ENCODE assay signal across 14 mouse cellular contexts in the genomic region with DNA sequence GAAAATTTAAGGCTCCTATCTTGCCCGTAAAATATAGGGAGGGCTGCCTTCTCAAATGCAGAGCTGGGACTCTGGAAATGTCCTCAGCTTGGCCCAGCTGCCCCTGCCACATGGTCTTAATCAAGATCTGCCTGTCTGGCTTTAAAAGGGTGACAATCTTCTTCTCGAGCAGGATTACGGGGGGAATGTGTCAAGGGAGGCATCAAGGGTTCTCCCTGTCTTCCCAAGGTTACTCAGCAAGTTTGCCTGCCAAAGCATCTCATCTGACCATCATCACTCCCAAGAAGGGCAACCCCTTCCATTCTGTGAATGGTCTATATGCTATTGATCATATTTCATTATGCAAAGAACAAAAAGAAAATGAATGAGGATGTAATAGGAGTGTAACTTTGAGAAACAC.
DNase-seq lines count a peak whose midpoint lies in the region; ATAC-seq and TF ChIP-seq lines count a peak whose summit lies in the region.
"Had no signal": no experiment of that assay in that cellular context is flagged by ENCODE, and none has a peak within 500 bp of the region (broad histone marks: within the 10 kb centered on the region; RNA-seq: fewer than 3 reads in every experiment).

No protein-coding gene starts in this region.

- ATAC-seq in liver, postnatal 0 days: no peak
- no peak for ATAC-seq in limb, embryonic 14.5 days (ENCODE audit: low FRiP score, low read depth)
- ATAC-seq in hindbrain, postnatal 0 days: no peak

- DNase-seq in liver, postnatal 0 days: no peak
- no peak for DNase-seq in liver
- DNase-seq in embryo, embryonic 10.5 days (ENCODE audit: low spot score): peak; percentile 26
- DNase-seq in limb, embryonic 14.5 days (ENCODE audit: low spot score): no peak
- no peak for DNase-seq in right cerebral cortex, postnatal 4 days
- no peak for DNase-seq in hindbrain, postnatal 0 days (ENCODE audit: low spot score)
- DNase-seq: cerebellum, adult 11 months; kidney, adult 8-10 months; layer of hippocampus, postnatal 36 days; right cerebral cortex, postnatal 14 days had no signal

- peak overlapping the region; percentile 62 for H3K4me2 ChIP-seq in liver, postnatal 0 days (ENCODE audit: low read depth, low read length)
- peak overlapping the region; percentile 50; the same call in 1 of the 2 replicates for H3K4me2 ChIP-seq in limb, embryonic 14.5 days (replicated peaks; ENCODE audit: low read depth, low read length, severe bottlenecking)
- no peak overlapping the region for H3K4me2 ChIP-seq in hindbrain, postnatal 0 days (ENCODE audit: low read depth, low read length)
- H3K4me2 ChIP-seq: forebrain, embryonic 12.5 days had no signal

- H3K9ac ChIP-seq in liver, postnatal 0 days (replicated peaks): no peak overlapping the region
- H3K9ac ChIP-seq in limb, embryonic 14.5 days (ENCODE audit: low read depth, low read length, severe bottlenecking): no peak overlapping the region
- no peak overlapping the region for H3K9ac ChIP-seq in hindbrain, postnatal 0 days (replicated peaks; ENCODE audit: low read length)
- H3K9ac ChIP-seq: forebrain, embryonic 12.5 days; lung, embryonic 15.5 days had no signal

- TF ChIP-seq EP300 in liver, postnatal 0 days (IDR thresholded peaks at IDR 0.05; ENCODE audit: low read depth): no peak

- no peaks in the 10 kb centered on the region for H3K27me3 ChIP-seq in liver, postnatal 0 days (ENCODE audit: insufficient read depth, low read length)
- H3K27me3 ChIP-seq in limb, embryonic 14.5 days (ENCODE audit: control insufficient read depth, insufficient read depth, low read length): no peaks in the 10 kb centered on the region
- no peaks in the 10 kb centered on the region for H3K27me3 ChIP-seq in hindbrain, postnatal 0 days (ENCODE audit: insufficient read depth, low read length)
- H3K27me3 ChIP-seq: lung, embryonic 15.5 days had no signal

- no peaks in the 10 kb centered on the region for H3K36me3 ChIP-seq in liver, postnatal 0 days (replicated peaks; ENCODE audit: insufficient read depth, low read length)
- no peaks in the 10 kb centered on the region for H3K36me3 ChIP-seq in limb, embryonic 14.5 days (ENCODE audit: control insufficient read depth, insufficient read depth, low read length)
- no peaks in the 10 kb centered on the region for H3K36me3 ChIP-seq in hindbrain, postnatal 0 days (ENCODE audit: insufficient read depth, low read length)
- H3K36me3 ChIP-seq: forebrain, embryonic 12.5 days; lung, embryonic 15.5 days; midbrain, embryonic 10.5 days had no signal

- no peak overlapping the region for H3K4me3 ChIP-seq in liver, postnatal 0 days (ENCODE audit: low read depth, low read length)
- H3K4me3 ChIP-seq in bone marrow, adult 2 months (replicated peaks; ENCODE audit: control insufficient read depth, low read depth, low read length): no peak overlapping the region
- H3K4me3 ChIP-seq in limb, embryonic 14.5 days (replicated peaks; ENCODE audit: low read length): no peak overlapping the region
- H3K4me3 ChIP-seq in hindbrain, postnatal 0 days (ENCODE audit: low read length): no peak overlapping the region
- H3K4me3 ChIP-seq: forebrain, embryonic 12.5 days; lung, embryonic 15.5 days; midbrain, embryonic 10.5 days had no signal

- H3K4me1 ChIP-seq in liver, postnatal 0 days (ENCODE audit: insufficient read depth): peaks cover 23% of the 10 kb centered on the region
- no peaks in the 10 kb centered on the region; the same call in 1 of the 2 replicates for H3K4me1 ChIP-seq in bone marrow, adult 2 months (ENCODE audit: control insufficient read depth, insufficient read depth, low read length)
- H3K4me1 ChIP-seq in limb, embryonic 14.5 days (ENCODE audit: control insufficient read depth, insufficient read depth, low read length): peaks cover 9% of the 10 kb centered on the region; the same call in 1 of the 2 replicates
- peaks cover 13% of the 10 kb centered on the region; the same call in 1 of the 2 replicates for H3K4me1 ChIP-seq in hindbrain, postnatal 0 days (ENCODE audit: insufficient read depth, low read length)

- no peak for TF ChIP-seq POLR2A in bone marrow, adult 2 months (IDR thresholded peaks at IDR 0.05; ENCODE audit: borderline replicate concordance, control insufficient read depth, low read depth, low read length)
- no peak for TF ChIP-seq POLR2A in limb, embryonic 14.5 days (IDR thresholded peaks at IDR 0.05; ENCODE audit: borderline replicate concordance, extremely low read depth, insufficient read depth, insufficient read length)

- H3K27ac ChIP-seq in liver, postnatal 0 days (ENCODE audit: low read depth): peak overlapping the region; percentile 82; the same call in 1 of the 2 replicates
- H3K27ac ChIP-seq in bone marrow, adult 2 months (ENCODE audit: control insufficient read depth, insufficient read depth, low read depth, low read length, poor library complexity): peak overlapping the region; percentile 84
- H3K27ac ChIP-seq in limb, embryonic 14.5 days (replicated peaks; ENCODE audit: low read depth, low read length): no peak overlapping the region
- H3K27ac ChIP-seq in hindbrain, postnatal 0 days: no peak overlapping the region
- H3K27ac ChIP-seq: lung, embryonic 15.5 days had no signal

- TF ChIP-seq CTCF in liver, postnatal 0 days (IDR thresholded peaks at IDR 0.05; ENCODE audit: low read depth): no peak
- no peak for TF ChIP-seq CTCF in bone marrow, adult 2 months (IDR thresholded peaks at IDR 0.05; ENCODE audit: control insufficient read depth, insufficient read depth, low read length)
- no peak for TF ChIP-seq CTCF in hindbrain, postnatal 0 days (IDR thresholded peaks at IDR 0.05; ENCODE audit: low read depth)

- no peaks in the 10 kb centered on the region for H3K9me3 ChIP-seq in liver, postnatal 0 days (ENCODE audit: low read length)
- H3K9me3 ChIP-seq in limb, embryonic 14.5 days (ENCODE audit: control insufficient read depth, low read length): no peaks in the 10 kb centered on the region
- no peaks in the 10 kb centered on the region for H3K9me3 ChIP-seq in hindbrain, postnatal 0 days (ENCODE audit: low read length)
- H3K9me3 ChIP-seq: forebrain, embryonic 12.5 days; lung, embryonic 15.5 days; midbrain, embryonic 10.5 days had no signal

- 66% methylated on average over 3 of the region's 3 CpGs for WGBS in liver, postnatal 0 days (ENCODE audit: insufficient replicate concordance)
- 69% methylated on average over 3 of the region's 3 CpGs for WGBS in bone marrow, adult 2 months
- 23% methylated on average over 3 of the region's 3 CpGs for WGBS in limb, embryonic 14.5 days
- 70% methylated on average over 3 of the region's 3 CpGs for WGBS in hindbrain, postnatal 0 days

Comparison
In these comparisons a context has a peak if more than half of its experiments do, and no peak if none do; other contexts are left out.
1. H3K27ac ChIP-seq: peak in liver, postnatal 0 days (single experiment) and bone marrow, adult 2 months (single experiment); none in limb, embryonic 14.5 days (single experiment) and hindbrain, postnatal 0 days (single experiment).